ENCODE assay signal across 12 mouse cellular contexts in the genomic region with DNA sequence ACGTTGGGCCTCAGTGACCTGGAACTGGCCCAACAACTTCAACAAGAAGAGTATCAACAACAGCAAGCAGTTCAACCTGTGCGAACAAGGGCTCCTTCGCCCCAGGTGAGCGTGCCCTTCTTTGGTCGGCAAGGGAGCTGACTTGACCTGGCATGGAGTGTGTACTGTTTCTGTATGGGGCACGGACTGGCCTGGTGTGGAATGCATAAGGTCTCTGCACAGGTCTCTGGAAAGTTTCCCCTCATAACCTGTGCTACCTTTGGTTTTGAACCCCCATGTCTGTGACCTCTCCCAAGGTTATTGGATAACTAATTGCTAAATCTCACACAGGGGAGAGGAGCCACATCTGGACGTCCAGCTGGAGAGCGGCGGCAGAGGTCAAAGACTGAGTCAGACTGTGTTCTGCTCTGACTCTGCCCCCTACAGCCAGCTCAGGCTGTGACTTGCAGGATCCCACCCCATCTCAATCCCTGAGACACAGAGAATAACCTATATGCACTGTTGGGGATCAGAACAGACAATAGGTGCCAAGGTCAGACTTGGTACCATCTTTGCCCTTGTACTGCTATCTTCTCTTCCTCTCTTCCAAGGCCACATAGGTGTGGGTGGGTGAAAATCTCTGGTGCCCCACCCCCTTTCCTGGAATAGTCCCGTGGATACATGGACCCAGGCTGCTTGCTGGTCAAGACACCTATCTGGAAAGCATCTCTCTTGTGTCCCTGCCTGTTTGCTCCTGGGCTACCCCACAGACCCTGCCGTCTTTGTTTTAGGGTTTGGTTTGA. TPM values are rescaled to one million over a fixed set of nuclear protein-coding genes. Genes with fewer than 3 reads are reported as not detected.
DNase-seq lines count a peak whose midpoint lies in the region; ATAC-seq and TF ChIP-seq lines count a peak whose summit lies in the region.
"Had no signal": no experiment of that assay in that cellular context is flagged by ENCODE, and none has a peak within 500 bp of the region (broad histone marks: within the 10 kb centered on the region; RNA-seq: fewer than 3 reads in every experiment).

No protein-coding gene starts in this region.

- peaks cover 43% of the 10 kb centered on the region for H3K36me3 ChIP-seq in forebrain, postnatal 0 days (ENCODE audit: insufficient read depth)
- H3K36me3 ChIP-seq in forebrain, embryonic 11.5 days (ENCODE audit: control insufficient read depth, insufficient read depth, low read length), result no peaks in the 10 kb centered on the region; the same call in 1 of the 2 replicates
- H3K36me3 ChIP-seq in megakaryocyte, embryonic 14.5 days (replicated peaks; ENCODE audit: low read length), result peaks cover 97% of the 10 kb centered on the region
- peaks cover 37% of the 10 kb centered on the region for H3K36me3 ChIP-seq in stomach, embryonic 14.5 days (ENCODE audit: control insufficient read depth, insufficient read depth, low read length)

- H3K9me3 ChIP-seq in forebrain, postnatal 0 days (ENCODE audit: low read length), result no peaks in the 10 kb centered on the region
- H3K9me3 ChIP-seq in forebrain, embryonic 11.5 days (ENCODE audit: control insufficient read depth, low read length), result no peaks in the 10 kb centered on the region
- H3K9me3 ChIP-seq in megakaryocyte, embryonic 14.5 days, result no peaks in the 10 kb centered on the region
- no peaks in the 10 kb centered on the region for H3K9me3 ChIP-seq in stomach, embryonic 14.5 days (ENCODE audit: control insufficient read depth, low read depth, low read length)

- no peak overlapping the region for H3K4me2 ChIP-seq in forebrain, postnatal 0 days (ENCODE audit: low read depth)
- no peak overlapping the region for H3K4me2 ChIP-seq in forebrain, embryonic 11.5 days (ENCODE audit: low read depth, low read length, severe bottlenecking)
- H3K4me2 ChIP-seq in stomach, embryonic 14.5 days (replicated peaks; ENCODE audit: low read depth, low read length), result no peak overlapping the region

- TF ChIP-seq CTCF in forebrain, postnatal 0 days (IDR thresholded peaks at IDR 0.05; ENCODE audit: low read depth), result no peak

- H3K27ac ChIP-seq in forebrain, postnatal 0 days (ENCODE audit: low read depth, low read length), result no peak overlapping the region
- H3K27ac ChIP-seq in forebrain, embryonic 11.5 days (ENCODE audit: low read depth, low read length), result no peak overlapping the region
- H3K27ac ChIP-seq in stomach, embryonic 14.5 days (ENCODE audit: low read length), result no peak overlapping the region

- 0 out of 2 replicates have a peak, but pooled peaks have one; percentile 8 for ATAC-seq in forebrain, postnatal 0 days
- ATAC-seq in forebrain, embryonic 11.5 days (replicated peaks; ENCODE audit: low FRiP score), result no peak; the same call in 1 of the 2 replicates
- ATAC-seq in megakaryocyte, adult 5-6 weeks (ENCODE audit: poor library complexity, severe bottlenecking), result no peak
- ATAC-seq in stomach, embryonic 14.5 days (ENCODE audit: insufficient number of reproducible peaks, insufficient read depth, low FRiP score, low read depth), result 0 out of 2 replicates have a peak, but pooled peaks have one; percentile 21

- no peaks in the 10 kb centered on the region for H3K4me1 ChIP-seq in forebrain, postnatal 0 days (ENCODE audit: insufficient read depth)
- no peaks in the 10 kb centered on the region for H3K4me1 ChIP-seq in forebrain, embryonic 11.5 days (replicated peaks; ENCODE audit: control insufficient read depth, insufficient read depth, low read length)
- H3K4me1 ChIP-seq in megakaryocyte, embryonic 14.5 days, result peaks cover 99% of the 10 kb centered on the region
- H3K4me1 ChIP-seq in stomach, embryonic 14.5 days (ENCODE audit: control insufficient read depth, insufficient read depth, low read length), result no peaks in the 10 kb centered on the region

- no peaks in the 10 kb centered on the region for H3K27me3 ChIP-seq in forebrain, postnatal 0 days (ENCODE audit: insufficient read depth, low read length)
- no peaks in the 10 kb centered on the region for H3K27me3 ChIP-seq in forebrain, embryonic 11.5 days (ENCODE audit: control insufficient read depth, insufficient read depth, low read length)
- no peaks in the 10 kb centered on the region for H3K27me3 ChIP-seq in megakaryocyte, embryonic 14.5 days (replicated peaks)
- no peaks in the 10 kb centered on the region for H3K27me3 ChIP-seq in stomach, embryonic 14.5 days (ENCODE audit: control insufficient read depth, insufficient read depth, low read length)

- 83% methylated on average over 11 of the region's 11 CpGs for WGBS in forebrain, postnatal 0 days
- 85% methylated on average over 11 of the region's 11 CpGs for WGBS in forebrain, embryonic 11.5 days
- 67% methylated on average over 11 of the region's 11 CpGs for WGBS in stomach, embryonic 14.5 days

- no peak for DNase-seq in forebrain, postnatal 0 days
- DNase-seq in forebrain, embryonic 11.5 days (ENCODE audit: low spot score), result no peak
- peak; percentile 82 for DNase-seq in kidney, adult 9 months
- DNase-seq in spleen, postnatal 4 days (ENCODE audit: low spot score in 2 of 2), result no peak
- DNase-seq in left cerebral cortex, adult 8-10 months (ENCODE audit: low spot score in 2 of 2), result no peak

- H3K9ac ChIP-seq in forebrain, postnatal 0 days, result no peak overlapping the region
- H3K9ac ChIP-seq in forebrain, embryonic 11.5 days (ENCODE audit: low read length), result no peak overlapping the region
- H3K9ac ChIP-seq in stomach, embryonic 14.5 days (replicated peaks; ENCODE audit: low read depth, low read length), result no peak overlapping the region

- no peak overlapping the region for H3K4me3 ChIP-seq in forebrain, postnatal 0 days (ENCODE audit: low read depth, low read length)
- no peak overlapping the region for H3K4me3 ChIP-seq in forebrain, embryonic 11.5 days (ENCODE audit: low read depth, low read length)
- peak overlapping the region; percentile 54 for H3K4me3 ChIP-seq in megakaryocyte, embryonic 14.5 days (replicated peaks)
- no peak overlapping the region for H3K4me3 ChIP-seq in stomach, embryonic 14.5 days (ENCODE audit: low read depth, low read length)
- H3K4me3 ChIP-seq: myocyte had no signal

RNA-seq across cellular contexts. Expression of gene Anxa9, which starts 11.5 kb away (rescaled TPM):
- 0.14 and 0.54 TPM in 2 replicates for total RNA-seq in forebrain, postnatal 0 days (2014; rRNA removed)
- 0.24 and 0.40 TPM in 2 replicates for polyA plus RNA-seq in forebrain, postnatal 0 days (2015; fragmentation: Nextera tagmentation; extraction: Ambion mirVana)
- polyA plus RNA-seq in forebrain, embryonic 11.5 days (2014; fragmentation: Nextera tagmentation; extraction: Ambion mirVana), result 1.3 and 1.5 TPM in 2 replicates
- polyA plus RNA-seq in megakaryocyte, embryonic 14.5 days (2012; ENCODE audit: insufficient read depth, low replicate concordance), result 0.66 TPM in 1 of 2 replicates, not detected in the other
- 3.0 and 3.8 TPM in 2 replicates for total RNA-seq in megakaryocyte, adult 5-6 weeks (2015)
- 1.9 and 2.4 TPM in 2 replicates for total RNA-seq in megakaryocyte, adult 5-6 weeks (2017)
- 1.7 and 2.1 TPM in 2 replicates for polyA plus RNA-seq in stomach, embryonic 14.5 days (2014; fragmentation: Nextera tagmentation; extraction: Ambion mirVana)
- 1 to 10 TPM in 2 of 4 experiments, under 1 TPM in 2; 0.33 to 1.6 (median 0.93) TPM for total RNA-seq in left cerebral cortex, adult 8-10 months (2022)

RNA-seq across cellular contexts. Expression of gene Prune1, which starts 13.6 kb away (rescaled TPM):
- total RNA-seq in forebrain, postnatal 0 days (2014; rRNA removed), result 47.2 and 59.0 TPM in 2 replicates
- polyA plus RNA-seq in forebrain, postnatal 0 days (2015; fragmentation: Nextera tagmentation; extraction: Ambion mirVana), result 51.4 and 60.4 TPM in 2 replicates
- polyA plus RNA-seq in forebrain, embryonic 11.5 days (2014; fragmentation: Nextera tagmentation; extraction: Ambion mirVana), result 26.4 and 28.5 TPM in 2 replicates
- 5.2 and 6.0 TPM in 2 replicates for polyA plus RNA-seq in megakaryocyte, embryonic 14.5 days (2012; ENCODE audit: insufficient read depth, low replicate concordance)
- 12.4 and 14.5 TPM in 2 replicates for total RNA-seq in megakaryocyte, adult 5-6 weeks (2015)
- total RNA-seq in megakaryocyte, adult 5-6 weeks (2017), result 7.8 and 10.2 TPM in 2 replicates
- 20.1 and 23.1 TPM in 2 replicates for polyA plus RNA-seq in stomach, embryonic 14.5 days (2014; fragmentation: Nextera tagmentation; extraction: Ambion mirVana)
- 10 to 100 TPM; 24.0 to 27.2 (median 25.2) TPM for total RNA-seq in left cerebral cortex, adult 8-10 months (2022)

RNA-seq across cellular contexts. Expression of gene Mindy1, which starts 14.4 kb away (rescaled TPM):
- 29.5 and 35.4 TPM in 2 replicates for total RNA-seq in forebrain, postnatal 0 days (2014; rRNA removed)
- polyA plus RNA-seq in forebrain, postnatal 0 days (2015; fragmentation: Nextera tagmentation; extraction: Ambion mirVana), result 33.6 and 38.9 TPM in 2 replicates
- polyA plus RNA-seq in forebrain, embryonic 11.5 days (2014; fragmentation: Nextera tagmentation; extraction: Ambion mirVana), result 34.2 and 35.4 TPM in 2 replicates
- polyA plus RNA-seq in megakaryocyte, embryonic 14.5 days (2012; ENCODE audit: insufficient read depth, low replicate concordance), result 517 and 1,363 TPM in 2 replicates
- total RNA-seq in megakaryocyte, adult 5-6 weeks (2015), result 49.5 and 55.2 TPM in 2 replicates
- total RNA-seq in megakaryocyte, adult 5-6 weeks (2017), result 44.0 and 54.1 TPM in 2 replicates
- polyA plus RNA-seq in stomach, embryonic 14.5 days (2014; fragmentation: Nextera tagmentation; extraction: Ambion mirVana), result 47.1 and 51.1 TPM in 2 replicates
- total RNA-seq in left cerebral cortex, adult 8-10 months (2022), result 10 to 100 TPM; 20.7 to 24.3 (median 22.4) TPM

RNA-seq across cellular contexts. Expression of gene Cers2, which starts 19.1 kb away (rescaled TPM):
- 59.4 and 72.6 TPM in 2 replicates for total RNA-seq in forebrain, postnatal 0 days (2014; rRNA removed)
- polyA plus RNA-seq in forebrain, postnatal 0 days (2015; fragmentation: Nextera tagmentation; extraction: Ambion mirVana), result 68.6 and 77.9 TPM in 2 replicates
- polyA plus RNA-seq in forebrain, embryonic 11.5 days (2014; fragmentation: Nextera tagmentation; extraction: Ambion mirVana), result 111 and 122 TPM in 2 replicates
- 36.9 and 124 TPM in 2 replicates for polyA plus RNA-seq in megakaryocyte, embryonic 14.5 days (2012; ENCODE audit: insufficient read depth, low replicate concordance)
- 184 and 191 TPM in 2 replicates for total RNA-seq in megakaryocyte, adult 5-6 weeks (2015)
- 86.0 and 107 TPM in 2 replicates for total RNA-seq in megakaryocyte, adult 5-6 weeks (2017)
- 136 and 146 TPM in 2 replicates for polyA plus RNA-seq in stomach, embryonic 14.5 days (2014; fragmentation: Nextera tagmentation; extraction: Ambion mirVana)
- total RNA-seq in left cerebral cortex, adult 8-10 months (2022), result 10 to 100 TPM; 51.9 to 63.7 (median 56.1) TPM

RNA-seq across cellular contexts. Expression of gene Bnipl, which starts 44.5 kb away (rescaled TPM):
- 0.23 and 0.33 TPM in 2 replicates for total RNA-seq in forebrain, postnatal 0 days (2014; rRNA removed)
- not detected in 2 replicates for polyA plus RNA-seq in forebrain, postnatal 0 days (2015; fragmentation: Nextera tagmentation; extraction: Ambion mirVana)
- polyA plus RNA-seq in forebrain, embryonic 11.5 days (2014; fragmentation: Nextera tagmentation; extraction: Ambion mirVana), result 0.39 and 0.72 TPM in 2 replicates
- polyA plus RNA-seq in megakaryocyte, embryonic 14.5 days (2012; ENCODE audit: insufficient read depth, low replicate concordance), result 0.30 TPM in 1 of 2 replicates, not detected in the other
- total RNA-seq in megakaryocyte, adult 5-6 weeks (2015), result not detected in 2 replicates
- not detected in 2 replicates for total RNA-seq in megakaryocyte, adult 5-6 weeks (2017)
- polyA plus RNA-seq in stomach, embryonic 14.5 days (2014; fragmentation: Nextera tagmentation; extraction: Ambion mirVana), result 8.2 and 8.4 TPM in 2 replicates
- total RNA-seq in left cerebral cortex, adult 8-10 months (2022), result under 1 TPM in 3 of 4 experiments, not detected in 1; 0.37 to 0.72 (median 0.67) TPM
- total RNA-seq: common myeloid progenitor, adult 5-6 weeks; heart, postnatal 25 days had no signal
- polyA plus RNA-seq: CD4-positive, CD25-positive, alpha-beta regulatory T cell, adult 4 months had no signal

Comparison
In these comparisons a context has a peak if more than half of its experiments do, and no peak if none do; other contexts are left out.
1. ATAC-seq: peak in forebrain, postnatal 0 days (single experiment) and stomach, embryonic 14.5 days (single experiment); none in forebrain, embryonic 11.5 days (single experiment) and megakaryocyte, adult 5-6 weeks (single experiment).